Mouse (Mus musculus): Measurements from ENCODE around the gene Akap8l.

The Akap8l gene

DNA sequence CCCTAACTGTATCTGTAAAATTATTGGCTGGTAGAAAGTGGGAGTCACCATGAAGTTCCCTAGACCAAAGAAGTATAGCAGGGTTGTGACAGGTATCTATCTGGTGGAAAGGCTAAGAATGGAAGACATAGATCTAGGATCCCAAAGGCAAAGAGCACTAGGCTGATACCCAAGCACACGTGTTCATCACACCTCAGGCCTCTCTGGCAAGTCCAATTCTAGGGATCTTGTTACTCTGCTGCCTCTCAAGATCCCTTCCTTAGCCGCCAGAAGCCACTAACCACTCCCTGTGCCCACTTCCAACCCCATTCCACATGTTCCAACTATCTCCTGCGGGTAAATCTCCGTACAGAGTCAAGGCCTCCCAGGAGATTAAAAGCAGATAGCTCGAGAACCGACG, 30.5 kb downstream of the Akap8l start:
- DNase-seq (ENCODE audit: low spot score in 2 of 2) = no peak

DNA sequence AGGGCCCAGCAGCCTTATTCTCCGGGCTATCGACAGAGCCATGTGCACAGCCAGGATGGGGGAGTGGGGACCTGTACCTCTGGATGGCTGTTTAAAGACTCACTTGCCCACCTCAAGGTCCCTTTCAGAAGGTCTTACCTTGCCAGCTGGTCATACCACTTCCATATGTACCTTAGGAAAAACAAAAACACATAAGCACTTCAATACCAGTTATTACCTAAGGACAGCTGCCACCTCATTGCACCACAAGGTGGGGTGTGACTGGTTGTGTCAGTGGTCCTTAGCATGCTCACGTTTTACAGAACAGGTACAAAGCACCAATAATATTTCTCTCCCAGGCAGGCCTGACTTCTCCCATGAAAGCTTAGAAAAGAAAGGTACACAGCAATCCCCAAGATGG, 32.7 kb downstream of the Akap8l start:
- DNase-seq (ENCODE audit: low spot score in 2 of 2) = no peak

DNA sequence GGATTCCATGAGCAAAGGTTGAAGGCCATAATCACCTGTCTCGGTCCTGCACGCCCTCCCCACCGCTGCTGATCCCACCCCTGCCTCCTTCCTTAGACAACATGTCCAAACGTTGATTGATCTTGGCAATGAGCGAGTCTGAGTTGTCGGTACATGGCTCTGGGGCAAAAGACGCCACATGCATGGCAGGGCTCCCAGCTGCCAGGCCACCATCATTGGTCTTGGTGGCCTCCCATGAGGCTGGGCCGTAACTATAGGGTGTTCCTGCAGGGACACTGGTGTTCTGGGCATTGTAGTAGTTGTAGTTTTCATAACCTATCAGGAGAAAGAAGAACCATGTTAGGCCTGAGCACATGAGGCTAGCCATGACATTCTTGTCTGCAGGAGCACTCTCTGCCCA, 33.4 kb downstream of the Akap8l start:
- DNase-seq (ENCODE audit: low spot score in 2 of 2) = no peak

DNA sequence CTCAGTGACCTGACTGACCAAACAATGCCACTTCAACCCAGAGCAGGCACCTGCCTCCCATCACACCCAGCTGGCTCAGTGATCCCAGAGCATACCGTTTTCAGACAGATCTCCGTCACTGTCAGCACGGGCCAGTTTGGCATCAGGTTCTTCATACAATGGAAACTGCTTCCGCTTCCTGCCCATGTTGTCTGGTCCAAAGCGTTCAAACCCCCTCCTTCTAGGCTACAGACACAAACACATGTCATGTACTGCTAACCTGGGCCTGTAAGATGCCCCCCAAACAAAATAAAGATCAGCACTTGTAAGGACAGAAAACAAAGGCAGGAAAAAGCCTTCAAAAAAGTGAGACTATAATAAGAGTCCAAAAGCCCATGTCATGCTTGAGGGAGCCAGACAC, 34.8 kb downstream of the Akap8l start:
- no peak for DNase-seq (ENCODE audit: low spot score in 2 of 2)

DNA sequence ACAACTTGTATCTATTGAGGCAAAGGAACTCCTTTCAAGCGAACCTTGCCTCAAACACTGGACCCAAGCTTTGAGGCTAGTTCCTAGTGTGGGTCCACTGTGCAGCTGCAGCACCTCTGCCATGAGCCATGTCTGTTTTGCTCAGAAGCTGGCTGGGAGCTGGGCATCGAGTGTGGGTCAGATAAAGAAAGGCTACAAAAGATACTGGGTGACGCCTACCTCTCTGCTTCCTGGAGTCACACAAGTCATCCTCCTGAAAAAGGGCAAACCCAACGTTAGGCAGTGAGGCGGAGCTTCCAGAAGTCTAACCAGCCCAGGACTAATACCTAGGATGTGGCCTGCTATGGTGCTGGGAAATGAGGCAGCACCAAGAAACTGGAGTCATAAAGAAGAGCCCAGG, 36.5 kb downstream of the Akap8l start:
- DNase-seq (ENCODE audit: low spot score in 2 of 2) = no peak

DNA sequence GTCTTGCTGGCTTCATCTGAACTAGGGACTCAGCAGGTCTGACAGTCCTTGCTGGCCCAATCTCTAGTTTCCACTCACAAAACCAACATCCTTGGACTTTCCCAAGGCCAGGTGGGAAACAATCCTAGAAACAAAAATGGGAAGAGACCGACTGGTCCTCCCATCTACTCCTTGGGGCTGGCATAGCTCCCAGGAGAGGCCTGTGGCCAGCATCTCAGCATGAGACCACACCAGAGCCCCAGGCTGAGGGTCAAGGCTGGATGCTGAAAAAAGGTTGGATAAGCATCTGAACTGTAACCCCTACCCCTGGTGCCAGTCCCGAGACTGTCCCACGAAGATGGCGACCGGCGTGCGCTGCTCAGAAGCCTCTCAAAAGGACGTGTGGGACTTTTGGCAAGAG, 37.6 kb downstream of the Akap8l start:
- DNase-seq (ENCODE audit: low spot score in 2 of 2) = no peak

DNA sequence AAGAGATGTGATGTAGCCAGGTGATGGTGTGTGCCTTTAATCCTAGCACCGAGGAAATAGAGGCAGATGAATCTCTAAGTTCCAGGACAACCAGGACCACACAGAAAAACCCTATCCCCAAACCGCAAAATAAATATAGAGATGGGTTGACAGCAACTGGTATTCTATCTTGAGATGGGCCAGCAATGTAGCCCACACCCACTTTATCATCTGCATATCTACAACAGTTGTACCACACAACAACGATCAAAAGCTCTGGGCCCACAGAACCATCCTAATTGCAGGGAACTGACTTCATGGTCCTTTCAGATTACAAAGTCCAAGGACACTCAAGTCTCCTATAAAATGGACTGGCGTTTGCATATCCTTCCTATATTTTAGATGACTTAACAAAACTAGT, 42.4 kb downstream of the Akap8l start:
- no peak for DNase-seq (ENCODE audit: low spot score in 2 of 2)

DNA sequence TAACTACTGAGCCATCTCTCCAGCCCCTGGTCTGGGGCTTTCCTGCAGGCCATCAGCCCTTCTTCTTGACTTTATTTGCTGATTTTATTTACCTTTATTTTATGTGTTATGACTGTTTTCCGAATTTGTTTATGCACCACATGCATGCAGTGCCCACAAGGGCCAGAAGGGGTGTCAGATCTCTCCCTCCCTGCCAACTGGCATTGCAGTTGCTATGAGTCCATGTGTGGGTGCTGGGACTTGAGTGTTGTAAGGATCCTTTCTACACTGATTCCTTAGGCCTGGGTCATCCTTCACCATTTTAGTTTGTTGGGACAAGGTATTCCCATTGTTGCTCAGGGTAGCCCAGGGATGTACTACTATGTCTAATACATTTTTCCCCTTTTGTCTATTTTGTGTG, 52.3 kb downstream of the Akap8l start:
- no peak for DNase-seq (ENCODE audit: low spot score in 2 of 2)

DNA sequence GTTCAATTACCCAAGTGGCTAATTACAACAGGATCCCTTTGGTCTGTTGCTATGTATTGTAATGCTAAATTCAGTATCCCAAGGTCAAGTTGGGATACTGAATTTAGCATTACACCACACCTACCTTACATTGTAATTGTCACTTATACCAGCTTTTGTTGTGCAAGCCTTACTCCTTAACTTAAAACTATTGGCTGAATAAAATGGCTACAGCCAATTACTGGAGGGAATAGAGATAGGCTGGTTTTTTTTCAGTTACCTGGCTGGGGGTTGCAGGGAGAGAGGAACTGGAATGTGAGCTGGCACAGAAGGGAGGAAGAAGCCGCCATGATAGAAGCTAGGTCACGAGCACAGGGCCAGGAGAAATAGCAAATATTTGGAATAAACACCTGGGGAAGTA, 54.5 kb downstream of the Akap8l start:
- no peak for DNase-seq (ENCODE audit: low spot score in 2 of 2)

DNA sequence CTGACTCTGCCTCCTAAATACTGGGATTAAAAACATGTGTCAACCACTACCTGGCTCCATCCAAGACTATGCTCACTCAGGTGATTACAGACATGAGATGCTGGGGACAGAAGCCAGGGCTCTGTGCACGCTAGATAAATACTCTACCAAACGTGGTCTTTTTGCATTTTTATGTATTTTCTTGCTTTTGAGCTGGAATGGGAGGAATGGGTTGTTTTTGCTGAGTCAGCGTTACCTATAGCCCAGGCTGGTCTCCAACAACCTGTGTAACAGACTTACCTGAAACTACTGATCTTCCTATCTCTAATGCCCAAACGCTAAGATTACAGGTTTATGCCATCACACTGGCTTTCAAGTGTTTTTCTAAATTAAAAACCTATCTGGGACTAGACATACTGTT, 55.2 kb downstream of the Akap8l start:
- DNase-seq (ENCODE audit: low spot score in 2 of 2) = no peak

DNA sequence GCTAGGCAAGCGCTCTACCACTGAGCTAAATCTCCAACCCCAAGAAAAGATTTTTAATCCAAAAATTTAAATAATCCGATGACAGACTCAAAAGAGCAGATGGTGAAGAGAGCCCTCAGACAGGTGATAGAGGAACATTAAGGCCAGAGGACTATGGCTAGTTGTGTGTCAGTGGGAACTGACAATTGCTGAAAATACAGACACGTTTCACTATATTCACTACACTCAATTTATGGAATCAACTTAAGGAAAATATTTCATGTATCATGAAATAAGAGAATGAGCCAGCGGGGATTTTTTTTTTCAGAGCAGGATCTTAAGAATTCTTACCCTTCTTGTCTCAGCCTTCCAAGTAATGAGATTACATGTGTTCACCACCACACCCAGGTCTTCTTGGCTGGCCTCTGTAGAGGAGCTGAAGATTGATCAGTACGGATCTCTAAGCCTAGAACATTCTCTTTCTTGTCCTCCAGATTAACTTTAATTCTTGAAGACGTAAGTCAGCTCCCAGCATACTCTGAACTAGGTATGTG, 65.2 kb downstream of the Akap8l start:
- no peak for DNase-seq (ENCODE audit: low spot score in 2 of 2)

DNA sequence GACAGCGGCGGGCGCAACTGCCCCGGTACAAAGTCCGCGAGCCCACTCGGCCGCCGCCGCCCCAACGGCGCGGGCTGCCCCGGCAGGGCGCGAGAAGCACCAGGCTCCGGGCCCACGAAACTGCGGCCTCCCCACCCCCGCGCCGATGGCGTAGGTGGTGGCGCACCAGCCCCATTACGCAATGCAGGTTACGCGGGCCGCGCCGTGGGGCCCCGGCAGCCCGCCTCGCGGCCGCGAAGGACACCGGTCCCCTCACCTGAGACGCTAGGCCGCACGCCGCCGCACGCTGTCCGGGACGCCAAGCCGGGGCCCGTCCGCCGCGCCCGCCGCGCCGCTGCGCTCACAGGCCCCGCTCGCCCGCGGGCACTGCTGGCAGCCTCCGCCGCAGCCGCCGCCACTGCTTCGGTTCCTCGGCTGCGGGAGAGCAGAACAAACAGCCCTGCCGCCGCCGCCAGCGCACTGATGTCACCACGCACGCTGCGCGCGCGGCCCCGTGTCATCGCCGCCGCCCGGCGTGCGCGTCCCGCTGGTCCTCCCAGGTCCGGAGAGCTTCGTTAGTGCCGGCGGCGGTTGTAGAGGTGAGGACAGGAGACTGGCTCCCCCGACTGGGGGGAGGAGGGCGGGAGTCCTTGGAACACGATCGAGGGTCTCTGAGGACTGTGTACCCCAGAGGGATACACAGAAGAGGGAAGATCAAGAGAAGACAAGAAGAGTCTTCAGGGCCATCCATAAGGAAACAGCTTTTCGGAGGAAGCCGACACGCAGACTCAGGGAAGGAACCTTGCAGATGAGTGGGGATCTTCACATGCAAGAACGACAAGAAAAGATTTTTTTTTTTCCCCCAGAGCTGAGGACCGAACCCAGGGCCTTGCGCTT, 65.9 kb downstream of the Akap8l start, which contains the start of gene Brd4:
Gene Brd4 (minus strand): TSS at position 461 of the 876 bp plus-strand sequence.
- DNase-seq (ENCODE audit: low spot score in 2 of 2) = peak; percentile 78 to 92

DNA sequence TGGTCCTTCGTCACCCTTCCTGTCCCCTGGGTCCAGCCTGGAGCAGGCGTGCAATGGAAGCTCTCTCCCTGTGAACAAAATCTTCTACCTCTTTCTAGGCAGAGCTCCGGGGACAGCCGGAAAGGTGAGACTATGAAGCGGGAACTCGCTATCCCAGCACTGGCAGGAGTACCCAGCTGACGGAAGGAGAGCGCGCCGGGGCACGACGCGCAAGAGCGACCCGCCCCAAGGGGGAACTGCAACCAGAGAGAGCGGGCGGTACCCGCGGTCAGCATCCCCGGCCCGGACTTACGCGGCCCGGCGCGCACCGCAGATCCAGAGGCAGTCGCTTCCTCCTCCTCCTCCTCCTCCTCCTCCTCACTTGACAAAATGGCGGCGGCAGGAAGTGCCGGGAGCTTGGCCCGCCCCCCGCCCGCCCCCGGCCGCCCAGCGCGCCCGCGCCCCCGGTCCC, 66.6 kb downstream of the Akap8l start:
- peak; percentile 23 to 42 for DNase-seq (ENCODE audit: low spot score in 2 of 2)

DNA sequence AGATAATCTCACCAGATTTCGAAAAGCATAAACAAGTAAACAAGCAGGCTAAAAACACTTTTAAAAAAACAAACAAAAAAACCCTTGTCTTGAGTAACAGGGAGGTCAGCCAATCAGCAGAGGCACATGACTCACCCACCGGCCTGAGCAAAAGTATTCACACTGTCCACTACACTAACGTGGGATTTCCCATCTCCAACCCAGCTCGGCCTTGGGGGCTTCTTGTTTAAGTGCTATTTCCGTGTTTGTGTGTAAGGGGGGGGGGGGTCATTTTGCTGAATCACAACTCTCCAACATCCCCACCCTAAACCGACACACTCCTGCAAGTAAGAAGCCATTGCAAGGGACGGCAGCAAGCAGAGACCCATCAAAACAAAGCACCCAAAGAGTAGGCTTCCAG, 67.1 kb downstream of the Akap8l start:
- no peak for DNase-seq (ENCODE audit: low spot score in 2 of 2)

DNA sequence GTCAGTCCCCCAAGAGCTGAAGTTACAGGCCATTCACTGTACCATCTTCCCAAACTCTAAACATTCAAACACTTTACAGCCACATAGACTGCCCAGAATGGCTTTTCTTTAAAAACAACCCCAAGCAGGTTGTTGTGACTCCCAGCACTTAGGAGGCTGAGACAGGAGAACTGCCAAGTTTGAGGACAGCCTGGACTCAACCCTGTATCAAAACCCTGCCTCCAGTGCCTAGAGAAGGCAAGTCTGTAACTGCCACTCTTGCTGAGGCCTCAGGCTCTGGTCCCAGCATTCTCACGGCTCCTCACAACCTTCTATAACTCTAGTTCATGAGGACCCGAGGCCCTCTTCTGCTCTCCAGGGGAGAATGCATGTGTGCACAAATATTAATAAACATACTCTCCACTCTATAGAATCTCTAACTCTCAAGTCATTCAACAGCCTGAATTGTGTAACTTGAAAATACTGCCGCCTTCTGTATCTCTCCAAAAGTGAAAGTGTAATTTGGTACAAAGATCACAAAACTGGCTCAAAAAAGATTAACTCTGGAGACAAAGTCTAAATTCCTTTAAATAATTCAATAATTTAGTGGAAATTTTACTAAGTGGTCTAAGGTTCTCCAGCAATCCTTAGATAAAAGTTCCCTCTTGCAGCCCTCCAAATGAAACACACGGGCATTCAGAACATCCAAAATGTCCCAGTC, 68.6 kb downstream of the Akap8l start:
- no peak for DNase-seq (ENCODE audit: low spot score in 2 of 2)

DNA sequence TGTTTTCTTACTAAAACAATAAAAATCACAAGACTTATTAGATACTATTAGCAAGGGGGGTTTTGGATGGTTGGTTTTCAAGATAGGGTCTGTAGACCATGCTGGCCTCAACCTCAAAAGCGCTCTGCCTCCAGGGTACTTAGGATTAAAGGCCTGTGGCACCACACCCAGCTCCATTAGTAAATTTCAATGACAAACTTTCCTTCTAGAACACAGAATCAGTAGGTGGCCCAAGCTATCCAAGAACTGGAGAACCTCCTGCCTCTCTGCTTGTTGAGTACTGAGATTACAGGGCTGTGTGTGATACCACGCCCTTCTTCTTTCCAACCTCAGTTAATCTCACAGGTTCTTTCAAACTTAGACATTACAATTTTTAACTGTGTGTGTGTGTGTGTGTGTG, 69.3 kb downstream of the Akap8l start:
- no peak for DNase-seq (ENCODE audit: low spot score in 2 of 2)

DNA sequence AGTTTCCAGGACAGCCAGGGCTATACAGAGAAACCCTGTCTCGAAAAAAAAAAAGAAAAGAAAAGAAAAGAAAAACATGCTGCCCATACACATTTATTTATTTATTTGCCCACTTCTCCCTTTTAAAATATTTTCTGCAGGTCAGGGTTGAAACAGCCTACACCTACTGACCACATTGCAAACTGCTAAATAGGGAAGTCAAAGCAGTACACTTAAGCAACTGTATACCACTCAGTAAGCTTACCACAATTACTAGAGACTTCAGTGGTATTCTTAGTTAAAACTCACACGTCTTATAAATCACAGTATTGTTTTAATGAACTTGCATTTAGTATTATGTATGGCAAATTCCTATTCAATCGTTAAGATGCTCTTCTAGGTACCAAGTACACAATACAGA, 69.8 kb downstream of the Akap8l start:
- DNase-seq (ENCODE audit: low spot score in 2 of 2) = no peak

DNA sequence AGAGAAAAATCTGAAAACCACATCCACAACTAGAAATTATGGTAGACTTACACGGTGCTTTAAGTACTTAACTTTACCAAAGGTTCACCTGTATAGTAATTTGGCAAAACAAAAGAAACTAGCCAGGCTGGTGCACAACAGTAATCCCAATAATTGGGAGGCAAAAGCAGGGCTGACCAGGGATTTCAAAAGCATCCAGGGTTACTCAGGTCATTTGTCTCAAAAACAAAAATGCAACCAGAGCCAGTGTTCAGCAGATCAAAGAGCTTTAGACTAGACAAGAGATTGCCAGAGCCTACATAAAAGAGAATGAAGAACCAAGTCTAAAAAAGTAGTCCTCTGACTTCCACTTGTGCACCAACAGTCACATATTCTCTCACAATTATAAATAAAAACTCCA, 73.2 kb downstream of the Akap8l start:
- DNase-seq (ENCODE audit: low spot score in 2 of 2) = no peak

DNA sequence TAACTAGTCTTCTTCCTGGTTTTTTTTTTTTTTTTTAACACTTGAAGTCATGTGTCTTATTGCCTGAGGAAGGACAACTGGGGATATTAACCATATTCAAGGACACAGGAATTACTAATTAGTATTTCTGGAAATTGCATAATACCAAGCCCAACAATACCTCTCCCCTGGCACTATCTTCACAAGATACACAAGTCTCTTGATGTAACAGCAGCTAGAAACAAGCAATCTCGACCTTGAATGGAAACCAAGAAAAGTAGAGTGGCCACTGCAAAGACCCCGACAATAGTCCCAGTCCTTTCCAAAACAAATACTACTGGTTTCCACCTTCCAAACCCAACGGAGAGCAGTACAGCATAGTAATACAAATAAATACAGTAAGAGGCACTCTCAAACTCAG, 74.8 kb downstream of the Akap8l start:
- no peak for DNase-seq (ENCODE audit: low spot score in 2 of 2)
